Mouse (Mus musculus) cerebellum, postnatal 25 days (tissue): ENCODE measurements at regions not wholly inside any gene's neighbourhood (a gene's known extent, or its start where the extent isn't known, plus 50 kb on each side); places are given as distances from the start of the nearest gene placed in this dataset.
A peak's percentile ranks its signal among the peaks of the same experiment; 100 is the strongest.

Experiments used
- DNase-seq, 2 experiments: peaks; one replicate each; pipeline ENCODE4 v3.0.0; 2021; ENCODE audit warnings: mixed read lengths in 2 of 2

DNA sequence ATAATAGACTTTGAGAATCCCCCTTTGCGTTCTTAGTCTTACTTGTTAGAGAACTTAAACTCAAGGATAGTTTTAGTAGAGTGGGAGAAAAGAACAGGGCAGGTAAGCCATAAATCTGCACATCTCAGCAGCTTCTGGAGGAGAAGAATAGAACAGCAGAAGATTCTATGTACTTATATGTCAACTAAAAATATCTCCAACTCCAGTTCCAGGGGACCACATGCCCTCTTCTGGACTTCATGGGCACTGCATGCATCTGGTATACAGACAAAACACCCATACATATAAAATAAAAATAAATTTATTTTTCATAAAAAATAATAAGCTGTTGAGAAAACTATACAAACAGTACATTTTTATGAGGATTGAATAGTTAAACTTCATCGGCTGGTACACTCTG is 196.4 kb downstream of the Mettl4 start:
- DNase-seq: peak in 1 of 2 experiments; percentile 2

GRCm38 (mm10) chr17:94528765-94529164 is 221.1 kb downstream of the Mettl4 start:
- no peak for DNase-seq
